Mouse (Mus musculus) intestine, postnatal 0 days (tissue): ENCODE measurements around the gene Fam117b. TPM values are rescaled to one million over a fixed set of nuclear protein-coding genes. Genes with fewer than 3 reads are reported as not detected.

Experiments
- ATAC-seq: fragments of 200-750 bp; cut with Nextera tagmentation; 2 replicates; pipeline ENCODE4 v1.8.0; 2017; ENCODE audit warnings: mild to moderate bottlenecking, moderate TSS enrichment, moderate library complexity
- H3K27ac ChIP-seq: fragments of 300-500 bp; sonication (generic); 2 replicates; pipeline ENCODE4 v1.5.1; 2014; ENCODE audit warnings: mild to moderate bottlenecking, low read depth, low read length, moderate library complexity
- H3K27me3 ChIP-seq: fragments of 300-500 bp; sonication (generic); replicated peaks from 2 replicates; pipeline ENCODE4 v1.6.1; 2014; ENCODE audit warnings: low read length, mixed read lengths; ENCODE audit not compliant: control insufficient read depth, insufficient read depth
- H3K36me3 ChIP-seq: fragments of 300-500 bp; sonication (generic); 2 replicates; pipeline ENCODE4 v1.6.1; 2014; ENCODE audit warnings: mild to moderate bottlenecking, moderate library complexity; ENCODE audit not compliant: control insufficient read depth, insufficient read depth
- H3K4me1 ChIP-seq: fragments of 300-500 bp; sonication (generic); replicated peaks from 2 replicates; pipeline ENCODE4 v1.6.1; 2014; ENCODE audit warnings: antibody characterized with exemption, low read length, mixed read lengths; ENCODE audit not compliant: control insufficient read depth, insufficient read depth
- H3K4me2 ChIP-seq: fragments of 300-500 bp; sonication (generic); replicated peaks from 2 replicates; pipeline ENCODE4 v1.6.1; 2014; ENCODE audit warnings: low read depth, mild to moderate bottlenecking, moderate library complexity
- H3K4me3 ChIP-seq: fragments of 300-500 bp; sonication (generic); 2 replicates; pipeline ENCODE4 v1.5.1; 2014; ENCODE audit warnings: low read depth, low read length
- H3K9ac ChIP-seq: fragments of 300-500 bp; sonication (generic); 2 replicates; pipeline ENCODE4 v1.6.1; 2014; ENCODE audit warnings: mild to moderate bottlenecking, low read depth, low read length
- H3K9me3 ChIP-seq: fragments of 300-500 bp; sonication (generic); 2 replicates; pipeline ENCODE4 v1.6.1; 2016; ENCODE audit warnings: mixed run types; ENCODE audit not compliant: control insufficient read depth
- CTCF ChIP-seq: sonication (generic); IDR thresholded peaks from 2 replicates; pipeline ENCODE4 v1.5.1; 2016; ENCODE audit warnings: low read depth, mild to moderate bottlenecking, control low read depth, antibody characterized with exemption, moderate library complexity
- WGBS: fragments of 180-500 bp; shearing (Covaris S2); extraction: QIAGEN DNeasy Blood & Tissue Kit; methylation state at CpG from one replicate; pipeline ENCODE4 v1.1.7; 2014; 5-methylcytosine and 5-hydroxymethylcytosine counted together
- polyA plus RNA-seq: library from polyadenylated mRNA; unstranded; fragments of >200 nt; fragmentation: Nextera tagmentation; extraction: Ambion mirVana; gene quantifications from 2 replicates; pipeline ENCODE4 v1.2.1, GENCODE M21; 2015

Gene Fam117b
- polyA plus RNA-seq, 1 experiment from 2014 or later, result 3.7 TPM

DNA sequence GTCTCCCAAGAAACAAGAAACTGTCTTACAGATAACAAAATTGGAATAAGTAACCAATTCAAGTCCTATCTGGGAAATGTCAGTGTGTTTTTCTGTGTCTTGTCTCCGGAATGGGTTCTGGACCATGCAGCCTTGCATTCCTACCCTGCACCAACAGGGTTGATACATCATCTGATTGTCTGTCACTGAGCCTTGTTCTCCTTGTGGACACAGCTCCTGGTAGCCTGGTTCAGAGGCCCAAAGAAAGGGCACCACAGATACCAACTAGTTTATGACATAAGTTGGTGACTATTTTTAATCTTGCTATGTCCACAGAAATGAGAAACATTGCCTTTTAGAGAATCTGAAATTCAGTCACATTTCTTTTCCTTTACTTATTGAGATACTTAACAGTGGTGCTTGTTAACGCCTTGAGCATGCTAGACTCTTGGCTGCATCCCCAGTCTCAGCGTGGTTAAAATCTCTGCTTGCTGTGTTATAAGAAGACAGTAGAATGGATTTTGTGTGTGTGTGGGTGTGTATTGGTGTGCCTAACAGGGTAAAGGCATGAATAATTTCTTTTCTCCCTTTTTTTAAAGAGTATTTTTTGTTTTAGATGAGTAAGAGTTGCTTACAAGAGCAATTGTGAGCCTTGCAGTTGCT lies 74.7 kb downstream of the Fam117b start:
- Histone ChIP-seq H3K4me1 (no peaks in the 10 kb centered on the region), H3K9me3 (no peaks in the 10 kb centered on the region), H3K27ac (no peak overlapping the region), H3K27me3 (no peaks in the 10 kb centered on the region), H3K36me3 (peaks cover 27% of the 10 kb centered on the region; the same call in 1 of the 2 replicates), H3K4me2 (no peak overlapping the region), H3K9ac (no peak overlapping the region), H3K4me3 (no peak overlapping the region)
- no peak for TF ChIP-seq CTCF
- ATAC-seq, result no peak
- 80% methylated on average over 3 of the region's 3 CpGs for WGBS

DNA sequence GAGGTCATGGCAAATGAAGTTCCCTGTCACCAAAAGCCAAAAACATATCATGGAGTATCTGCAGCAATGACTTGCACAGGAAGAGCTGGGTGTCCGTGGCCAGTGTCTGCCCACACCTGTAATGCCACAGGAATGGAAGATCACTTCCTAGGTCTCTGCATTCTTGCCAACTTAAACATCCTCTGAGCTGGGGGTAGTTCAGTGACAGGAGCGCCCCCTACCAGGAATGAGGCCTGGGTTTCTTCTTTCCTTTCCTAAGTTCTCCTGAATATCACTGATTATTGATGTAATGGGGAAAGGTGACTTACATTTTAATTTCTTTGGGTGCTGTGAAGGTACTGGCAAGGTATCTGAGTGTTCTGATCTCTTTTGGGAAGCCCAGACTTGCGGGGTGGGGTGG lies 82.8 kb downstream of the Fam117b start:
- H3K9me3 ChIP-seq, result no peaks in the 10 kb centered on the region
- 0 out of 2 replicates have a peak, but pooled peaks cover 5% of the 10 kb centered on the region for H3K36me3 ChIP-seq
- H3K4me2 ChIP-seq, result no peak overlapping the region
- peak; percentile 42 for TF ChIP-seq CTCF
- no peaks in the 10 kb centered on the region for H3K27me3 ChIP-seq
- H3K27ac ChIP-seq, result no peak overlapping the region
- 50% methylated on average over 3 of the region's 3 CpGs for WGBS
- H3K4me1 ChIP-seq, result no peaks in the 10 kb centered on the region
- no peak overlapping the region for H3K9ac ChIP-seq
- H3K4me3 ChIP-seq, result no peak overlapping the region
- no peak for ATAC-seq

DNA sequence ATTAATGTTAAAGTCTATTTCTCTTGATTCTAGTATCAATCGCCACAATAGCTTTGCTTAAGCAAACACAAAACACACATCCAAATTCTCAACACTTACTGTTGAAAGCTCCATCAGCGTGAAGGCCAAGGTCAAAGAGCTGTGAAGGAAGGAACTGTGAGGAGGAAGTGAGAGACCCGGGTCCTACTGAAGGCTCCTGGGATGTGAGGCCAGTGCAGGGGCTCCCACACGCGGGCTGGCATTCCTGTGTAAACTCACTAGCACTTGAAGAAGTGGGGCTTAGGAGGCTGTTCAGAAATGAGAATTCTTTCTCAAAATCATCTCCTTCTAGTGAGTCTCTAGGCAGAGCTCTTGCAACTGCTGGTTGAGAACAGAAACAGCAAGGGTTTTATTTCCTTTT lies 84.5 kb downstream of the Fam117b start:
- Histone ChIP-seq H3K4me2 (no peak overlapping the region), H3K9ac (no peak overlapping the region), H3K9me3 (no peaks in the 10 kb centered on the region), H3K27me3 (no peaks in the 10 kb centered on the region), H3K4me3 (no peak overlapping the region), H3K27ac (no peak overlapping the region), H3K4me1 (no peaks in the 10 kb centered on the region), H3K36me3 (no peaks in the 10 kb centered on the region)
- TF ChIP-seq CTCF, result no peak
- 47% methylated on average over 5 of the region's 5 CpGs for WGBS
- ATAC-seq, result no peak

DNA sequence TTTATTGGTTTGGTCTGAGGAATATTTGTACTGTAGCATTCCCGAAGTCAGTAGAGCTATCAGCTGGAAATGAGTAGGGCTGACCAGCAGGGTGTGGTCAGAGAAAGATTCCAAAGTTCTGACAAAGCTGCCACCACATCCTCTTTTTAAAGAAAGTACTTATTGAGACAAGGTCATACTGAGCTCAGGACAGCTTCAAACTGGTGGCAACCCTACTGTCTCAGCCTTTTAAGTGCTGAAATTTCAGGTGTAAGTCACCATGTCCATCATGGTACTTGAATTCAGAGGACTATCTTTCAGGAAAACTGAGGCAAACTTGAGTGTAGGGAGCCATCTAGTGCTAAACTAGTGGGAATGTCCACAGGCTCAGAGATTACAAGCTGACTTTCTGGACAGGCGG lies 87.5 kb downstream of the Fam117b start:
- ATAC-seq, result no peak
- WGBS, result 32% methylated on average over 2 of the region's 2 CpGs
- H3K4me2 ChIP-seq, result no peak overlapping the region
- no peaks in the 10 kb centered on the region for H3K4me1 ChIP-seq
- H3K36me3 ChIP-seq, result no peaks in the 10 kb centered on the region
- H3K27me3 ChIP-seq, result no peaks in the 10 kb centered on the region
- no peak overlapping the region for H3K27ac ChIP-seq
- no peak overlapping the region for H3K9ac ChIP-seq
- H3K4me3 ChIP-seq, result no peak overlapping the region
- no peaks in the 10 kb centered on the region for H3K9me3 ChIP-seq
- peak; percentile 73 for TF ChIP-seq CTCF

DNA sequence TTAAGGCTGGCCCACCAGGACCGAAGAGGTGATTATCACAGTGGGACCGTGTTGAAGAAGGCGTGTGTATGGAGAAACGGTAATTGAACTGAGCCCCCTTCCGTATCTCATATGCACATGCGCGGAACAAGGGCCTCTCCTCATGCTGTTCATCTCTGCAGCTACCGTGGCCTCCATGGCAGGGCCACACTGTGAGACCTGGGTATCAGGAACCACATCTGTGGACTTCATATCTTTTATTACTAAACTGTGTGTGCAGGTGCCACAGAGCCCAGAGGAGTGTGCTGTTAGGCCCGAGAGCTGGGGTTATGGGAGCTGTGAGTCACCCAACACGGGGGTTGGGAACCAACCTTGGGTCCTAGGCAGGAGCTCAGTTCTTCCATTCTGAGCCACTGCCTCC lies 94.5 kb downstream of the Fam117b start:
- TF ChIP-seq CTCF, result no peak
- no peaks in the 10 kb centered on the region for H3K27me3 ChIP-seq
- no peaks in the 10 kb centered on the region for H3K4me1 ChIP-seq
- 83% methylated on average over 10 of the region's 10 CpGs for WGBS
- no peaks in the 10 kb centered on the region for H3K9me3 ChIP-seq
- H3K4me2 ChIP-seq, result no peak overlapping the region
- no peak overlapping the region for H3K9ac ChIP-seq
- H3K4me3 ChIP-seq, result no peak overlapping the region
- no peak overlapping the region for H3K27ac ChIP-seq
- H3K36me3 ChIP-seq, result no peaks in the 10 kb centered on the region
- no peak for ATAC-seq

DNA sequence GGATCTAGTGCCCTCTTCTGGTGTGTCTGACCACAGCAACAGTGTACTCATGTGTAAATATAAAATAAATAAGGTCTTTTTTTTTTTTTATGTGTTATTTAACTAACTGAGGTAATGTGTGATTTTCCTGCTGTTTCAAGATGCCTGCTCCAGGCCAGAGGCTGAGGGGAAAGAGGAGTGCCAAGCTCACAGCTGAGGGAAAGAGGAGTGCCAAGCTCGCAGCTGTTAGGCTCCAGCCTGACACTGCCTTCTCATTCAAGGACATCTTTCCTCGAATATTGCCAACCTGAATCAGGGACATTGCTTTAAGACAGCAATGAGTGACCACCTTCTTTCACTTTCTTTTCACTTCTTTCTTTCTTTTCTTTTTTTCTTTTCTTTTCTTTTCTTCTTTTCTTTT lies 95.9 kb downstream of the Fam117b start:
- no peak for ATAC-seq
- H3K27ac ChIP-seq, result no peak overlapping the region
- 74% methylated on average over 2 of the region's 2 CpGs for WGBS

DNA sequence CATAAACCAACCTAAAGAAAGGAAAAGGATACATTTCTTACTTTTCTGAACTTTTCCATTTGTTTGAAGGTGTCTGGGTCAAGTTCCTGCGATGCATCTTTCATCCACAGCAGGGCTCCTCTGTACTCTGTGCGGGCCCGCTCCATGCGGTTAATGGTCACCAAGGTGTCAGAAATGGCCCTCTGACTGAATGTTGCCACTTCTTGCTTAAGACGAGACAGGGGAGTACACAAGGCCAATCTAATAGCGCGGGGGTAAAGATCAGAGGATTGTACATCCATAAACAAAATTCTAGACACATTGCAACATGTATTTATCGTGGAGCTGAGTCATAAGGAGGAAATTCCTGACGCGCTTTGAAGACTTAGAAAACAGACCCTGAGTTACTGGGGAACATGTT lies 101.0 kb downstream of the Fam117b start:
- no peak overlapping the region for H3K4me2 ChIP-seq
- H3K27me3 ChIP-seq, result no peaks in the 10 kb centered on the region
- no peaks in the 10 kb centered on the region for H3K36me3 ChIP-seq
- H3K27ac ChIP-seq, result no peak overlapping the region
- H3K4me1 ChIP-seq, result no peaks in the 10 kb centered on the region
- no peak overlapping the region for H3K4me3 ChIP-seq
- WGBS, result 83% methylated on average over 10 of the region's 10 CpGs
- ATAC-seq, result no peak
- H3K9me3 ChIP-seq, result no peaks in the 10 kb centered on the region
- TF ChIP-seq CTCF, result no peak
- no peak overlapping the region for H3K9ac ChIP-seq

More for the DNA sequence above, 95.9 kb downstream of the Fam117b start:
- H3K36me3 ChIP-seq, result no peaks in the 10 kb centered on the region
- H3K4me1 ChIP-seq, result no peaks in the 10 kb centered on the region
- H3K4me2 ChIP-seq, result no peak overlapping the region
- no peaks in the 10 kb centered on the region for H3K27me3 ChIP-seq
- no peaks in the 10 kb centered on the region for H3K9me3 ChIP-seq
- no peak overlapping the region for H3K9ac ChIP-seq
- no peak for TF ChIP-seq CTCF
- no peak overlapping the region for H3K4me3 ChIP-seq
